Mouse (Mus musculus): ENCODE data around the gene Fam114a2.

GRCm38 (mm10) chr11:57434153-57434552, 84.3 kb downstream of the Fam114a2 start:
- TF ChIP-seq POLR2A (IDR thresholded peaks at IDR 0.05; ENCODE audit: control insufficient read depth, extremely low read depth, insufficient read depth, low read length, poor library complexity) (no peak), CTCF (IDR thresholded peaks at IDR 0.05; ENCODE audit: borderline replicate concordance, control insufficient read depth, extremely low read depth, insufficient read depth, low read length, poor library complexity) (no peak)
